Mouse (Mus musculus) cortical plate, adult 2 months (tissue): Measurements from ENCODE around the gene Gm6169. TPM values are rescaled to one million over a fixed set of nuclear protein-coding genes. Genes with fewer than 3 reads are reported as not detected.

Experiments used
- H3K27ac ChIP-seq: fragments of 200-500 bp; 2 replicates; pipeline ENCODE4 v1.5.1; 2012; ENCODE audit warnings: low read length, control low read depth, inconsistent platforms; ENCODE audit not compliant: insufficient read depth
- H3K4me1 ChIP-seq: fragments of 200-500 bp; 2 replicates; pipeline ENCODE4 v1.6.1; 2011; ENCODE audit warnings: low read length; ENCODE audit not compliant: control insufficient read depth, insufficient read depth
- H3K4me3 ChIP-seq: fragments of 200-500 bp; 2 replicates; pipeline ENCODE4 v1.5.1; 2011; ENCODE audit warnings: mild to moderate bottlenecking, low read length, control low read depth; ENCODE audit not compliant: insufficient read depth
- CTCF ChIP-seq: fragments of 200-500 bp; IDR thresholded peaks from 2 replicates; pipeline ENCODE4 v1.5.1; 2011; ENCODE audit warnings: mild to moderate bottlenecking, control low read depth, low read length; ENCODE audit not compliant: insufficient read depth; ENCODE audit errors: extremely low read depth
- POLR2A ChIP-seq: fragments of 200-500 bp; IDR thresholded peaks from 2 replicates; pipeline ENCODE4 v1.6.1; 2011; ENCODE audit warnings: mild to moderate bottlenecking, low read length, control low read depth; ENCODE audit not compliant: insufficient read depth; ENCODE audit errors: extremely low read depth
- polyA plus RNA-seq: library from polyadenylated mRNA; depleted of rRNA; stranded (reverse); fragments of >200 nt; gene quantifications from 2 replicates; pipeline ENCODE4 v1.2.3, GENCODE M21; 2012; rRNA removed

The Gm6169 gene
- polyA plus RNA-seq, 1 experiment = 0.56 TPM

DNA sequence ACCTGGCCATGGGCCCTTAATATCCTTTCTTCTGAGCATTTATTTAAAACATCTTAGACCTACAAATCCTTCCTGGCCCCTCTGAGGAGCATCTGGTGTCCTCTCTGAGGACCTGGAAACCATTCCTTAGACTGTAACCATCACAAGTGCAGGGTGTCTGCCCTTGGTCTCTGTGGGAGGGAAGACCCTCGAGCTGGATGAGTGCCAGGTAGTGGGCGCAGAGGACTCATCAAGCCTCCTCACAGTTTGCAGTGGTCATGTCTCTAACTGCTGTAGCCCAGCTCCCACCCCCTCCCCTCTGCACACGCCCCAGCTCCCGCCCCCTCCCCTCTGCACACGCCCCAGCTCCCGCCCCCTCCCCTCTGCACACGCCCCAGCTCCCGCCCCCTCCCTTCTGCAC lies 38.7 kb downstream of the Gm6169 start:
- no peak for TF ChIP-seq POLR2A
- TF ChIP-seq CTCF = no peak
- no peak overlapping the region for H3K4me3 ChIP-seq
- H3K27ac ChIP-seq = no peak overlapping the region
- H3K4me1 ChIP-seq = no peaks in the 10 kb centered on the region

DNA sequence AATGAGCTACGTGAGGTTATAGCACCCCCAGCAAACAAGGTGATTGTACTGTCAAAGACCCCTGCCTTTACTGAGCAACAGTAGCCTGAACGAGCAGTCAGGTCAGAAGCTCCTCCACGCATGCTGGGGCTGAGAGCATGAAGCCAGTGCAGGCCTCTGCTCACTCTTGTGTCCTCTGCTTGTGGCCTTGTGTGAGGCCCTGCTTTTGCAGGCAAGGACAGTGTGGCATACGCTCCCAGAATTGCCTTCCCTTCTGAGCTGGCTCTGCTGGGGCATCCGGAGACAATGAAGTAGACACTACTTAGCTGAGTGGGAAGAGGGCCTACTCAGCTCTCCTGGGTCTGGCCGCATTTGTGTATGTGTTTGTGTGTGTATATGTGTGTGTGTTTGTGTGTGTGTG lies 39.3 kb downstream of the Gm6169 start:
- H3K4me3 ChIP-seq = no peak overlapping the region
- no peaks in the 10 kb centered on the region for H3K4me1 ChIP-seq
- no peak overlapping the region for H3K27ac ChIP-seq
- TF ChIP-seq POLR2A (no peak), CTCF (no peak)

DNA sequence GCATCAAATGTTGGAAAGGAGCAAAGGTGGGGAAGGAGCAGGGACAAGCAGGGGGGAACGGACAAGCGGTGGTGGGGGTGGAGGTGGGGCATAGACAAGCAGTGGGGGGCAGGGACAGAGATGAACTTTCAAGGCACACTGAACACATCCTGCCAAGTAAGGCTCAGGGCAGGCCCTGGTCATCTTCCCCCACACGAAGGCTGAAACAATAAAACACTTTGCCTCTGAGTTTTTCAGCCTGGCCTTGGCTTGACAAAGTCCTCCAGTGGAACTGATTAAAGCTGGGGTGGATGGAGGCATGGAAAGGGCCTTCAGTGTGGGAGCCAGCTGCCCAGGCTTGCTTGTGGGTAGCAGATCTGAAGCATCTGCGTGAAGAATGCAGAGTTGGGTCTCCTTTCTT lies 41.2 kb downstream of the Gm6169 start:
- H3K27ac ChIP-seq = no peak overlapping the region
- TF ChIP-seq POLR2A (no peak), CTCF (no peak)
- H3K4me1 ChIP-seq = no peaks in the 10 kb centered on the region
- H3K4me3 ChIP-seq = no peak overlapping the region

DNA sequence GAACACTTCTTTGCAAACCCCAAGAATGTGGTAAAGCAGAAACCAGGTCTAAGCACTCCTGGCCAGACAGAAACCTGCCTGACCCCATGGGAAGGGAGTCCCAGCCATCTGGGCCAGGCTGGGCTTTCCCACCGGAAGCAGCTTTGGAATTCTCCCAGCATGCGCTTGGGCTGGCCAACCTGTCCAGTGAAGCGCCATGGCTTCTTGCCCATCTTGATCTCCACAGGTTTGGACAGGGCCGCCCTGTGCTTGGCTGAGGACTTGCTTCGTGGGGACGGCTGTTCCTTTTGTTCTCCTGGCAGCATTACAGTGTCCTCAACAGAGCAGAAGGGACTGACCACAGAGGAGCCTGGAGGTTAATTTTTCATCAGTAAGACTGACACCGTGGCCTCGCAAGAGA lies 45.2 kb downstream of the Gm6169 start:
- no peaks in the 10 kb centered on the region for H3K4me1 ChIP-seq
- H3K27ac ChIP-seq = no peak overlapping the region
- TF ChIP-seq POLR2A = no peak
- TF ChIP-seq CTCF = no peak
- no peak overlapping the region for H3K4me3 ChIP-seq

DNA sequence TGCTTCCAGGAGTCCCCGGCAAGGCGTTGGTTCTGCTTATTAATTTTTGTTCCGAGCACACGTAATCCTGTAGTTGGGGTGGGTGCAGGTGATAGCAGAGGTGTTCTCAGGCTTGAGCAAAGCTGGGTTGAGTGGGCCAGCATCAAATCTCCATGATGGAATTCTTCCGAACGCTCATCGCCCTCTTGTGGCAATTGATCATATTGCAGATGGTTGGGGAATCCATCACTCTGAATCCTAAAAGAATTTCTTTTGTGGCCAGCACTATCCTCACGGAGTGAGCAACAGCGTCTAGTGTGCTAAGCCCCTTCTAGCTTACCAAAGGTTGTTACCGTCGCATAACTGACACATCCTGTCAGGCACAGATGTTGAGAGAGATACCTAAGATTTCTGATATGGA lies 46.4 kb downstream of the Gm6169 start:
- H3K4me3 ChIP-seq = no peak overlapping the region
- TF ChIP-seq POLR2A (no peak), CTCF (peak; percentile 82)
- no peak overlapping the region for H3K27ac ChIP-seq
- no peaks in the 10 kb centered on the region for H3K4me1 ChIP-seq

DNA sequence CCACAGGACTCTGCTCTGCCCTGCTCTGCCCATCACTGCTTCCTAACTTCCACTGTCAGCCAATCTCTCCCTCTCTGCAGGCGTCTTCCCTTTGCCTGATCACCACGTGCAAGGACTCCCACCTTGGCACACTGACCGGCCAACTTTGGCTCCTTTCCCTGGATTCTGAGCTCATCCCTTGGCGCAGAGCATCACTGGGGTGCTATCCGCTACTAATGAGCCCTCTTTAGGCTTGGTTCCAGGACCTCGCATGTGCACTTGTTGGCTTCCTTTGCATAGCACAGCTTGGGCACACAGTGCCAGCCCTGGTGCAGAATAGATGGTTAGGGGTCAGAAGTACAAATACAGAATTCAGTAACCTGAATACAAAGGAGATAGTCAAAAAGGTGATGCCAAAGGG lies 47.9 kb downstream of the Gm6169 start:
- no peak overlapping the region for H3K27ac ChIP-seq

More for the DNA sequence above, 47.9 kb downstream of the Gm6169 start:
- TF ChIP-seq POLR2A (no peak), CTCF (no peak)
- no peak overlapping the region for H3K4me3 ChIP-seq
- H3K4me1 ChIP-seq = no peaks in the 10 kb centered on the region

Other genes starting within 250 kb of the Gm6169 start
- gene Gcnt4, start 174.5 kb downstream of the Gm6169 start, polyA plus RNA-seq = 11.6 and 13.1 TPM in 2 replicates
- not detected in 2 replicates for gene 1700029F12Rik, start 64.9 kb downstream of the Gm6169 start, polyA plus RNA-seq
- gene Fam169a, start 32.0 kb downstream of the Gm6169 start, polyA plus RNA-seq = 20.1 and 21.7 TPM in 2 replicates
- 33.2 and 37.3 TPM in 2 replicates for gene Gfm2, start 38.7 kb upstream of the Gm6169 start, polyA plus RNA-seq
- 44.3 and 55.4 TPM in 2 replicates for gene Nsa2, start 38.7 kb upstream of the Gm6169 start, polyA plus RNA-seq
- gene Hexb, start 99.1 kb upstream of the Gm6169 start, polyA plus RNA-seq = 160 and 173 TPM in 2 replicates
- gene Enc1, start 141.9 kb upstream of the Gm6169 start, polyA plus RNA-seq = 284 and 308 TPM in 2 replicates